Mouse (Mus musculus): ENCODE results near the gene Ywhag. TPM values are rescaled to one million over a fixed set of nuclear protein-coding genes. Genes with fewer than 3 reads are reported as not detected.

The Ywhag gene
- total RNA-seq, 2 experiments from 2014 or later: 321 to 334 TPM

DNA sequence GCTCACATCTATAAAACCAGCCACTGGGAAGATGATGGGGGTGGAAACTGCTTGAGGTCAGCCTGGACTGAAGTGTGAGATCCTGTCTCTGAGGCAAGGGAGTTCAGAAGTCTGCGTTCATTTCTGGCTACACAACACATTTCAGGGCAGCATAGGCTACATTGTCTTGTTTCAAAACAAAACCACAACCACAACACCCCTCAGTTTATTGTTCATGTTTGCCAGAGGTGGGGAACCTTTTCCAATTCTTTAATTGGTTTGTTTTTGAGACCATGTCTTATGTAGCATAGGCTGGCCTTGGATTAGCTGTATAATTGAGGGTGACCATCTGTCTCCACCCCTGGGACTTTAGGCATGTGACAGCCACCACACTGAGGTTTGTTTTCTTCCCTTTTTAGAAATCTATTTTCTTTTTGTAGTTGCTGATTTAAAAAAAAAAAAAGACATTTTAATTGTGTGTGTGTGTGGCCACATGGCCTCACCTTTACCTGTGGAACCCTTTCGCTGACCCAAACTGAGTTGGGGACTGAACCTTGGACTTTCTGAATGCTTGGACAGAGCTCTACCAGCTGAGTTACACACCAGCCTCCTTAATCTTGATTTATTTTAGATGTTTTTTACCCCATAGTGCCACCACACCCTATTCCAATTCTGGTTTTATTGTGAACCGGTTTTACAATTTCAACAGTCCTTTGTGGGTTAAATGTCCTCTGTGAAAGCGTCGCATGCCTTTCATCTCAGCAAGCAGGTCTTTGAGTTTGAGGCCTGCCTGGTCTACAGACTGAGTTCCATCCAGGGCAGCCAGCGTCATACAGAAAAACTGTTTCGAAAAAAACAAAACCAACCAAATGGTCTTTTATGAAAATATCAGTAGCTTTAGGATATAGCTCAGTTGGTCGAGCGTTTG lies 22.1 kb upstream of the Ywhag start:
- no peak for DNase-seq
- intact Hi-C loops (cut with DNase I): loop anchor here (2.0 kb wide), 2 partner anchors 22 to 44 kb away; partner anchors contain the start of gene Ywhag

DNA sequence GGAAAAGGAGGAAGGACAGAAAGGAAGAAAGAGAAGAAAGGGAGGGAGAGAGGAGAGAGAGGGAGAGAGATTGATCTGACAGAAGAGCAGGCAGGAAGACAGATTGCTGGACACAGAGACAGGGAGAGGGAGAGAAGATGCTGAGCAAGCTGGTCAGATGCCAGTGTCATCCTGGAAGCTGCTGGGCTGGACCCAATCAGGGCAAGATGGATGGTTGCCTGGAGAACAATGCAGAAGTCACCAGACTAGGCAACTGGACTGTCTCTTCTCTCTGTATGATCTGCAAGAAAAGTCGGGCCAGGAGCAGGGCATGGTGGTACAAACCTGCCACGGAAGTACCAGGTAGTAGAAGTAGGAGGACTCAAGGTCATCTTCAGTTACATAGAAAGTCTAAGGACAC lies 18.4 kb upstream of the Ywhag start:
- DNase-seq: no peak
- intact Hi-C loops (cut with DNase I): no loop called here

DNA sequence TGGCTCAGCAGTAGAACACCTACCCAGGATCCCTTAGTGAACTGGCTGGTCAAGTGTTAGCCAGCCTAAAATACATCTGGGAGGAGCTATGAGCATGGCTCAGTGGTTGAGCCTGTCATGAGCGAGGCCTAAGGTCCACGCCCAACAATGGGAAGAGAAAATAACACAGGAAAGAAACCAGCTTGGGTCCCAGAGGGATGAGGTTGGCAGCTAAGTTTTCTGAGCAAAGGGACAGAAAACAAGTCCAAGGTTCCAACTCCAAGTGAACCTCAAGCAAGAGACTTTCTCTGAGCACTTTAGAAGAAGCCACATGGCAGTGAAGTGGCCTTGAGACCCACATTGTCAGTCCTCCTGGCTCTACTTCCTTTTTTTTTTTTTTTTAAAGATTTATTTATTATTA lies 17.2 kb upstream of the Ywhag start:
- DNase-seq: no peak
- intact Hi-C loops (cut with DNase I): no loop called here

DNA sequence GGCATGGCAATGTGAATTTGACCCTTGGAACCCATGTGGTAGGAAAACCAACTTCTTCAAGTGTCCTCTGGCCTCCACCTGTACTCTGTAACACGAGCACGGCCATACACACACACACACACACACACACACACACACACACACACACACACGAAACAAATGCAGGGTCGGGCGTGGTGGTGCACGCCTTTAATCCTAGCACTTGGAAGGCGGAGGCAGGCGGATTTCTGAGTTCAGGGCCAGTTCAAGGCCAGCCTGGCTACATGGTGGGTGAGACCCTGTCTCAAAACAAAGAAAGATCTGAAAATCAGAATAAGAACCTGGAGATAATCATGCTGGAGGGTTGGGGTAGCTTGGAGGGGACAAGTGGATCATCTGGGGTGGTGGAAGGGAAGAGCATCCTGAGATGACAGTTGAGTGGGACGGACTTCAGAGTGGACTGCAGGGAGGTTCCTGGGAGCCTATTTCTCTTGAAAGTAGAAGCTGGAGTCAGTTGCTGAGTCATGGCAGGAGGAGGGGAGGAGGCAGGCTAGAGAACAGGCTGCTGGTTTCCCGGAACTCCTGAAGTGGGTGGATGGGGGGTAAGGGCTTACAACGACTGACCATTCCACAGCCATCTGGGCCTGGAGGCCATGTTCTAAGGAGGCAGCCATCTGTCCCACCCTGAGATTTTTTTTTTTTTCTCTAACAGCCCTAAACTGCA lies 16.4 kb upstream of the Ywhag start:
- DNase-seq: no peak
- intact Hi-C loops (cut with DNase I): no loop called here

DNA sequence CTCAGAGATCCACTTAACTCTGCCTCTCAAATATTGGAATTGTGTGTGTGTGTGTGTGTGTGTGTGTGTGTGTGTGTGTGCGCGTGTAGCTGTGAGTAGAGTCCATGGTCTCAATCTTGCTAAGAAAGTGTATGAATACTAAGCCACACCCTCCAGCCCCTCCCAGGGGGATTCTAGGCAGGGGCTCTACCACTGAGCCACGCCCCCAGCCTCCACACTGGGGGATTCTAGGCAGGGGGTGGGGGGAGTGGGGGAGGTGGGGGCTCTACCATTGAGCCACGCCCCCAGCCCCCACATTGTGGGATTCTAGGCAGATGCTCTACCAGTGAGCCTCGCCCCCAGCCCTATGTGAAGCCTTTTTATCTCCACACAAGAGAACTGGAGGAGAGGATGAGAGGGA lies 12.2 kb upstream of the Ywhag start:
- intact Hi-C loops (cut with DNase I): no loop called here
- DNase-seq: no peak

DNA sequence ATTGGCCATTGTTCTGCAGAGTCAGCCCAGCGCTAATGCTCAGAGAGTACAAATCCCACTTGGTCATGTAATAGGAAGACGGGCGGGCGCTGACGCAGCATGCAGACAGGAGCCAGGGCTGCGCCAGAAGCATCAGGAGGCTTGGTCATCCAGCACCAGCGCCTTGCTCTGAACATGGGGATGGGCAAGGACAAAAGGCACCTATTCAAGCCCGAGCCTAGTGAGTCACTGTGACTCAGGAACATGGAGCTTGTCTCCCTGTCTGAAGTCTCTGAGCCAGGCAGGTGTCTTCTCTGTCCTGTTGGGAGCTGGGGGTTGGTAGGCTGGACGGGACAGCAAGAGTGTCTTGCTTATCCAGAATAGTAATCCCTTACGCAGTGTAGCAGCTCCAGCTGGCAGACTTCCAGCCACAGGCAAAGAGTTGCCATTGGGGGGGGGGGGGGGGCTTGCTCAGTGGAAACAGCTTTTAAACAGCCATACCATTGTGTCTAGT lies 11.5 kb upstream of the Ywhag start:
- intact Hi-C loops (cut with DNase I): no loop called here
- no peak for DNase-seq

DNA sequence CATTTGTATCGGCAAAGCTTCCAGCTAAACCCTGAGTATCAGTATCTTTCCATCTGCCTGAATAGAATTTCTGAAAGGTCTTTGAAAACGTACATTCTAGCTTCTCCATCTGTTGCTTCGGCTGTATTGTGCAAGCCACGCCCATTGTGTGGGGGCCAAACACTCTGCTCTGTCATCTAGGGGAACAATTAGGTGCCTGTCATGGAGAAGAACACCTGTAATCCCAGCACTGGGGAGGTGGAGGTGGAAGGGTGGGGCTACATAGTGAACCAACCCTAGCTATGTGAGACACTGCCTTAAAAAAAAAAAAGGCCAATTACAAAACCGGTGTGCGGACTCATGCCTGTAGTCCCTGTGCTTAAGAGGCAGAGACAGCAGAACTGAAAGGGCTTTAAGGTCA lies 8.3 kb upstream of the Ywhag start:
- intact Hi-C loops (cut with DNase I): no loop called here
- DNase-seq: no peak

DNA sequence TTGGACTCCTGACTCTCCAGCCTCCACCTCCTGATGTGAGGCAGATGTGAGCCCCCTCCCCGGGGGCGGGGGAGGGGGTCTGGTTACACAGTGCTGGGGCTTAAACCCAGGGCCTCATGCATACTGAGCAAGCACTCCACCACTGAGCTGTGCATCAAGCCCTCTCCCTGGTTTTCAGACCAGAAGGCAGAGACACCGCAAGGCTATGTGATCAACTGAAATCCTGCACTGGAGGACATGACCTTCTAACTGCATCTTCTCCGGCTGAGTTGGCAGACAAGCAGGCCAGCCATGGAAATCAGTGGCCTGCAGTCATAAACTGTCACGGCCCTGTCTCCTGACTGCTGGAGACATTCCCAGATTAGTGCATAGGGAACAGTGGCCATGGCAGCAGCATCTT lies 6.2 kb upstream of the Ywhag start:
- peak in 1 of 2 experiments; percentile 56 for DNase-seq

DNA sequence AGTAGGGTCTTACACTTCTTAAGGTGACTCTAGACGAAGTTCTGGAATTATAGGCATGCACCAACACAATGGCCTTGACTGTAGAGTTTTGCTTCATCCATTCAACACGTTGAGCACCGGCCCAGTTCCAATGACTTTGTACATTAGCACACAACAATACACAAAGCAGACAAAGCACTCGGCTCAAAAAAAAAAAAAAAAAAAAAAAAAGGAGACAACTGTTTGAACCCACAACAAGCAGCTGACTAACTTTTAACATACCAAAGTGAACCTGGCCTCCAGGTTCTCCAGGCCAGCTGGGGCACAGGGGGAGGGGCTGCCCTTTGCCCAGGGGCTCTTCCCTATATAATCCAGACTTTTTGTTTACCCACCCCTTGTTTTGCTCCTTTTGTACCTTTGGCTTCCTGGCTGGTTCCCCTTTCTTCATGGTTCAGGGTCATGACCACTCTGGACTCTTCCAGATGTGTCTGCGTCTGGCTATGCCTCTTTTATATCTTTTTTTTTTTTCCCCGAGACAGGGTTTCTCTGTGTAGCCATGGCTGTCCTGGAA lies 1.3 kb upstream of the Ywhag start:
- intact Hi-C loops (cut with DNase I): loop anchor here (1.0 to 2.0 kb wide), 2 partner anchors 21 to 31 kb away; no protein-coding TSS in a partner anchor
- DNase-seq: no peak

More for the DNA sequence above, 6.2 kb upstream of the Ywhag start:
- intact Hi-C loops (cut with DNase I): no loop called here

DNA sequence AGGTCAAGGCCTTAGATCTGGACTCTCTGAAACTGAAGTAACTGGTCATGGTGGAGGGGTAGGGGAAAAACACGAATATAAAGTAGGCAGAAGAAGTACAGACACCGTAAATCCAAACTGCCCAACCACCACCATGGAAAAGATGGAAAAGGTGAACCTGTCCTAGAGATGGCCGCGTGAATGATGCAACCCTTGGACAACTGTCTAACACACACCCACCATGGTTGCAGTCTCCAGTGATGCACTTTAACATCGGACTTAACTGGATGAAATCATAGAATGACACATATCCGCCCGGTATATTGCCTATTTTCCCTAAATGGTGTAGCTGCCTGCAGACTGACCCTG lies 734 bp upstream of the Ywhag start:
- no peak for DNase-seq
- intact Hi-C loops (cut with DNase I): loop anchor here (1.0 to 2.0 kb wide), 2 partner anchors 22 to 31 kb away; no protein-coding TSS in a partner anchor

DNA sequence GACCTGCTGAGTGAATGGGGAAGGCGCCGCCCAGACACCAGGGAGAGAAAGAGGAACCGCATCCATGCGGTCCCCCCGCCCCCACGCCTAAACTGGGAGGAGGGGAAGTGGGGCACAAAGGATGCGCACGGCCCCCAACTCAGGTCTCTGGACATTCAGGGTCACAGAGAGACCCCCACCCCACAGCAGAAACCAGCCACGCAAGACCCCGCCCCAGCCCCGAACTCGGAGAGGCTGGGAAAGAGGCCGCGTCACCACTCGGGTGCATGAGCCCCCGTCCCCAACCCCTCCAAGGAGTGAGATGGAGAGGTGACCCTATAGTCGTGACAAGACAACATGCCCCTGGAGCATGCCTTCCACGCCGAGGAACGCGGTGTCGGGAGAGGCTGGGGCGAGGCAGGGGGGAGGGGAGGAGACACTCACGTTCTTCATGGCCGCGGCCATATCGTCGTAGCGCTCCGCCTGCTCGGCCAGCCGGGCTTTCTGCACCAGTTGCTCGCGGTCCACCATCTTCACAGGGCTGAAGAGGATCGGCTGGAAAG lies 445 bp downstream of the Ywhag start:
- intact Hi-C loops (cut with DNase I): loop anchor here (2.0 kb wide), 1 partner anchor 23 kb away; no protein-coding TSS in a partner anchor

DNA sequence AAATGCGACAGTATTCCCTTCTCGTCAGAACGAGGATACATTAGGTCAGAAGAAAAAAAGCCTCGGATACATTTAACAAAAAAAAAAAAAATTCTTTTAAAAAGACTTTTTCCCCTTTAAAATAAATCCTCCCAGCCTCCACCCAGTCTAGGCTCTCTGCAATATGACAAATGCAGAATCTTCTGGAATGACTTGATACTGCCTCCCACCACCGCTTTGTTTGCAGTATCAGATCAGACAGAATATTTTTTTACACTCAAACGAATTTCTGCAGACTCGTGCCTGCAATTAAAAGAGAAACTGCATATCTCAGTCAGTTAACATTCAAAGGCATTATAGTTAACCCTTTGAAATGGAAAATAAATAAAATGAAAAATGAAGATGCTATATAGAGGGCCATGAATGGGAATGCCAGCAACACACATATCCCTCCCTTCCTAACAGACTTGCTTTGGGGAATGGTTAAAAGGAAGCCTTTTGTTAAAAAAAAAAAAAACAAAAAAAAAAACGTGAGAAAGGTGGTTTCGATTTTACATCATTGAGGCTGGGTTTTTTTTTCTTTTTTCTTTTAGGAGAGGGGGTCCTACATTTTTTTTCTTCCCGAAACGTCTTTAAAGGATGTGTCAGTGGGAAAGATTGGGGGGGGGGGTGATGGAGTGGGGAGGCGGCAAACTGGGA lies 1.1 kb downstream of the Ywhag start:
- no peak for DNase-seq
- intact Hi-C loops (cut with DNase I): no loop called here

More for the DNA sequence above, 445 bp downstream of the Ywhag start:
- peak; percentile 68 to 73 for DNase-seq

DNA sequence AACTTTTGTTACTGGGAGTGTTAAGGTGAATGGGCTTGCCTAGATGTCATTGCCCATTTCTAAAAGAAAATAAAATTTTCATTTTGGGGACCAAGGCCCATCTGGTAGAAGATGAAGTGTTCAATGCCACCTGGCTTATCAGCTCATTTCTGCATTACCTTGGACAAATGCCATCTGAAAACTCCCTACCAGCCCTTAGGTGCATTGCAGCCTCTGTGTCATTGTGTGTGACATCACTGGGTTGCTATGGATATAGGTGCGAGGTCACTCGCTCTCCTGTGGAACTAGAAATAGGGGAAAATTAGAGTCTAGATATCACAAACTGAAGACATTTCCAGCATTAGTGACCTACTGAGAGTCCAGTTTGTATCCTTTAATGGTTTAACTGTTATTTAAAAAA lies 2.1 kb downstream of the Ywhag start:
- no peak for DNase-seq
- intact Hi-C loops (cut with DNase I): no loop called here

DNA sequence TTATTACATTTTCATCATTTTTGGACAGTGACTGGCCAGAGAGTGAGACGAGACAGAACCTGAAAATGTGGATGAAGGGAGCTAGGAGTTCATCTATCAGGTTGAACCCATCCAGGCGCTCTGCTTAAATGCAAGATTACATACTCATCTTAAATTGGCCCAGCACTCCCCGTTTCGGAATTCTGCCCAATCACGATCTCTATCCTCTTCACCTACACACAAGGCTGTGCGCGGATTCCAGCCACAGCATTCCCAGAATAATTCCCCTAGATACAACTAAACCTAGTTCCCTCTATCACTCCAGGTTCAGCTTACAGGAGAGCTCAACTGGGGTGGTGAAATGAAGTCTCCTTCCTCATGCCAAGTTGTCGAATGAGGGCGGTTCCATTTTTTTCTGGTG lies 2.9 kb downstream of the Ywhag start:
- intact Hi-C loops (cut with DNase I): no loop called here

DNA sequence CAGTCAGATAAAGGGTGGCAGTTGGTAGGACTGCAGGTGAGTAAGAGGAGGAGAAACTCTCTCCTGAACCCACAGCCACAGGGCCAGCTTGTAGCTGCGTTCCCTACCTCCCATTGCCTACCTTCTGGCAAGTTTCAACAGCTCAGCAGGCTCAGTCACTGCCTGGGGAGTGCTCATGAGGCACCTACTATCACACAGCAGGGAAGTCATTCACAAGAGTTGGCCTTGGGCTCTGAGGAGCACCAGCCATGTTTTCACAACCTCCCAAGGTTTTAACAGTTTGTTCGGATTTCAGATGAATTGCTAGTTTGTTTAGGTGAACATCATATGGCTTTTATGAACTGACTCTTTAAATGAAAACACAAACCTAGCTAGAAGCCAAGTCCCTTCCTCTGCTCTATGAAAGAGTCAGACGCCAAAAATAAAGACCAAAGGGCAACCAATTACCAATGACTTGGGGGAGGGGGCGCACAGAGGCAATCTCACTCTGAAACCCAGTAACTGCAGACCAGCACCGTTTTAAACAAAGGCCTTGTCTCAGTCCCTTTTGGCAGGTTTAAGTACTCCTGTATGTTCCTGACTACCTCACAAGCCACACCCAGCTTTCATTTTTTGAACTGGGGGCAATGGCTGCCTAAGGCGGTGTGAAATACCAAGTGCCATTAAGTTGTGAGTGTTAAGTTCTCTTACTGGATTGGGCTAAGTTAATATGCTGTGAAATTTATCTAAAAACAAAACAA lies 4.6 kb downstream of the Ywhag start:
- intact Hi-C loops (cut with DNase I): no loop called here
- no peak for DNase-seq

More for the DNA sequence above, 2.9 kb downstream of the Ywhag start:
- DNase-seq: no peak

DNA sequence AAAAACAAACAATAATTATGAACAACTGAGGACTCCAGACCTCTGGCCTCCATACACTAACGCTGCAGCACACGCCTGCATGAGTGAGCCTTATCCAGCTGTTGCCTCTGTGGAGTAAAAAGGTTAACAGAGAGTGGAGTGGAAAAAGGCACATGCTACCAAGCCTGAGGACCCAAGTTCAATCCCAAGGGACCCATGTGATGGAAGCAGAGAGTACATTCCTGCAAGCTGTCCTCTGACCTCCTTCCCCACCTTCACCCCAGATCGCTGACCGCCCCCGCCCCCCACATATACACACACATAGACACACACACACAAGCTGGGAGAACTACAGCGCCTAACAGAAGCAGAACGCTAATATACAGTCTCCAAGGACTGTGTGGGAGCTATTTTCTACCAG lies 10.5 kb downstream of the Ywhag start:
- intact Hi-C loops (cut with DNase I): no loop called here
- no peak for DNase-seq

DNA sequence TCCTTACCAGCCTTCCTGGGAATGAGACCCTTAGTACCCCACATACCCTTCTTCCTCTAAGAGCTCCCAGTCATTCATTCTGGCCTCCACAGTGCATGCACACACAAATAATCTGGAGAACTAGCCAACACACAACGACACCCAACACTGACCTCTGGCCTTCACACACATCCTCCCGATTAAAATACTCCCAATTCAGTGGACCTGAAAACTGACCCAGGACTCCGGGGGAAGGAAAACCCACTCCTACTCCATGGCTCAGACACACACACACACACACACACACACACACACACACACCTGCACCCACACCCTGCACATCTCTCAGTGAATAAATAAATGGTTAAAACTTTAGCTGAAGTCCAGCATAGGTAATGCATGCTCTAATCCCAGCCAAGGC lies 14.5 kb downstream of the Ywhag start:
- no peak for DNase-seq

DNA sequence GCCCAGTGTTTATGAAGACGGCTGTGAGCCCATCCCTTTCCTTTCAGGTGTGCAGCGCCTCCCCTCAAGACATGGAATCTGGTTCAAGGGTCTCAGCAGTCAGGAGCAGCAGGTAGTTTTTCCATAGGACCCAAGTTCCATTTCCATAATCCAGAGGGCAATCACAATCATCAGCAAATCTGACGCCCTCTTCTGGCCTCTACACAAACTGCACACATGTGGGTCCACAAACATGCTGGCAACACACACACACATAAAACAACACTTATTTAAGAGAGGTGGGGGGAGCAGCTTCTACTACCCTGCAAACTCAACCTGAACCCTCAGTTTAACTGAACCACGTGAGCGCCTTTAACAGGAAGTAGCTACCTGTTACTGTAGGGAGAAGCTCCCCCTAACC lies 15.8 kb downstream of the Ywhag start:
- DNase-seq: no peak
- intact Hi-C loops (cut with DNase I): no loop called here

More for the DNA sequence above, 14.5 kb downstream of the Ywhag start:
- intact Hi-C loops (cut with DNase I): no loop called here

DNA sequence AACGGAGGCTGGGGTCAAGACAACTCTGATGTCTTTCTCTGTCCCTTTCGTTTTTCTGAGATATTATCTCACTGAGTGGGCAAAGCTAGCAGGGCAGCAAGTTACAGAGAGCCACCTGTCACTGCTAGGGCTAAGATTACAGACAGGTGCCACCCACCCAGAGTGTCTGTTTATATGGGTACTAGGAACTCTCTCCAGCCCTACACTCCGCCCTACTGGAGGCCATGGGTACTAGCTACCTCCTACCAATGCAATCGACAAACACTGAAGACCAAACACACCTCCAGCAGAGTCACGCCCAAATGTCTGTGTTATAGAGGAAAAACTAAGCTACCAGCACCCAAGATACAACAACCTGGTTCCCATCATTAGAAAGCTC lies 16.4 kb downstream of the Ywhag start:
- intact Hi-C loops (cut with DNase I): no loop called here

More for the DNA sequence above, 16.4 kb downstream of the Ywhag start:
- no peak for DNase-seq
